Mouse (Mus musculus) lung, embryonic 16.5 days (tissue): ENCODE results near the gene Rce1. TPM values are rescaled to one million over a fixed set of nuclear protein-coding genes. Genes with fewer than 3 reads are reported as not detected.

ENCODE experiments used
- ATAC-seq: fragments of 200-750 bp; cut with Nextera tagmentation; 2 replicates; pipeline ENCODE4 v1.8.0; 2017; ENCODE audit warnings: low read depth, mild to moderate bottlenecking, moderate library complexity
- H3K27ac ChIP-seq: fragments of 300-500 bp; sonication (generic); 2 replicates; pipeline ENCODE4 v1.5.1; 2014; ENCODE audit warnings: mild to moderate bottlenecking, control low read depth, low read length
- H3K27me3 ChIP-seq: fragments of 300-500 bp; sonication (generic); 2 replicates; pipeline ENCODE4 v1.6.1; 2014; ENCODE audit warnings: low read depth, low read length, mixed read lengths; ENCODE audit not compliant: control insufficient read depth, insufficient read depth
- H3K36me3 ChIP-seq: fragments of 300-500 bp; sonication (generic); 2 replicates; pipeline ENCODE4 v1.6.1; 2014; ENCODE audit warnings: low read length; ENCODE audit not compliant: control insufficient read depth, insufficient read depth
- H3K4me1 ChIP-seq: fragments of 300-500 bp; sonication (generic); replicated peaks from 2 replicates; pipeline ENCODE4 v1.6.1; 2014; ENCODE audit warnings: low read length, mixed read lengths; ENCODE audit not compliant: control insufficient read depth, insufficient read depth
- H3K4me2 ChIP-seq: fragments of 300-500 bp; sonication (generic); 2 replicates; pipeline ENCODE4 v1.6.1; 2014; ENCODE audit warnings: low read depth, low read length, control low read depth
- H3K4me3 ChIP-seq: fragments of 300-500 bp; sonication (generic); 2 replicates; pipeline ENCODE4 v1.5.1; 2014; ENCODE audit warnings: mild to moderate bottlenecking, low read length, control low read depth
- H3K9ac ChIP-seq: fragments of 300-500 bp; sonication (generic); 2 replicates; pipeline ENCODE4 v1.6.1; 2014; ENCODE audit warnings: low read length, control low read depth
- H3K9me3 ChIP-seq: fragments of 300-500 bp; sonication (generic); 2 replicates; pipeline ENCODE4 v1.6.1; 2016; ENCODE audit warnings: low read length; ENCODE audit not compliant: control insufficient read depth
- whole genome bisulfite sequencing: fragments of 180-500 bp; shearing (Covaris S2); extraction: QIAGEN DNeasy Blood & Tissue Kit; methylation state at CpG from one replicate; pipeline ENCODE4 v1.1.7; 2014; 5-methylcytosine and 5-hydroxymethylcytosine counted together
- microRNA-seq: library from miRNA; unstranded; fragments of <30 nt; microRNA quantifications from one replicate; pipeline ENCODE4, GENCODE M21; 2016
- polyA plus RNA-seq: library from polyadenylated mRNA; unstranded; fragments of >200 nt; fragmentation: Nextera tagmentation; extraction: Ambion mirVana; gene quantifications from 2 replicates; pipeline ENCODE4 v1.2.1, GENCODE M21; 2015

The Rce1 gene
- polyA plus RNA-seq, 1 experiment from 2014 or later, result 68.3 TPM

- 51% methylated on average over 2 of the region's 2 CpGs for WGBS
- Histone ChIP-seq H3K27ac (no peak overlapping the region), H3K4me3 (no peak overlapping the region), H3K9ac (no peak overlapping the region), H3K9me3 (no peaks in the 10 kb centered on the region), H3K4me1 (no peaks in the 10 kb centered on the region), H3K4me2 (no peak overlapping the region), H3K27me3 (no peaks in the 10 kb centered on the region), H3K36me3 (no peaks in the 10 kb centered on the region)
- no peak for ATAC-seq
Observed at GRCm38 (mm10) chr19:4583856-4584255, 41.6 kb downstream of the Rce1 start.

GRCm38 (mm10) chr19:4579296-4579695 is 46.1 kb downstream of the Rce1 start:
- no peak for ATAC-seq
- WGBS, result 41% methylated on average over 5 of the region's 5 CpGs
- no peak overlapping the region for H3K4me3 ChIP-seq

GRCm38 (mm10) chr19:4578799-4579198 is 46.6 kb downstream of the Rce1 start:
- 43% methylated on average over 2 of the region's 2 CpGs for WGBS
- H3K9me3 ChIP-seq, result no peaks in the 10 kb centered on the region
- H3K27ac ChIP-seq, result no peak overlapping the region
- no peaks in the 10 kb centered on the region for H3K36me3 ChIP-seq
- no peak overlapping the region for H3K4me2 ChIP-seq
- H3K4me3 ChIP-seq, result no peak overlapping the region
- H3K9ac ChIP-seq, result no peak overlapping the region
- H3K27me3 ChIP-seq, result no peaks in the 10 kb centered on the region
- no peaks in the 10 kb centered on the region for H3K4me1 ChIP-seq
- ATAC-seq, result 0 out of 2 replicates have a peak, but pooled peaks have one; percentile 36

More at GRCm38 (mm10) chr19:4579296-4579695, 46.1 kb downstream of the Rce1 start:
- no peak overlapping the region for H3K4me2 ChIP-seq
- H3K27ac ChIP-seq, result no peak overlapping the region
- no peak overlapping the region for H3K9ac ChIP-seq
- H3K36me3 ChIP-seq, result no peaks in the 10 kb centered on the region
- no peaks in the 10 kb centered on the region for H3K27me3 ChIP-seq
- H3K4me1 ChIP-seq, result no peaks in the 10 kb centered on the region
- no peaks in the 10 kb centered on the region for H3K9me3 ChIP-seq

- H3K27me3 ChIP-seq, result no peaks in the 10 kb centered on the region
- H3K4me3 ChIP-seq, result no peak overlapping the region
- H3K9me3 ChIP-seq, result no peaks in the 10 kb centered on the region
- no peak overlapping the region for H3K27ac ChIP-seq
- no peak for ATAC-seq
- H3K4me2 ChIP-seq, result no peak overlapping the region
- peaks cover 9% of the 10 kb centered on the region for H3K4me1 ChIP-seq
- H3K9ac ChIP-seq, result no peak overlapping the region
- 84% methylated on average over 1 of the region's 1 CpGs for WGBS
- H3K36me3 ChIP-seq, result no peaks in the 10 kb centered on the region
Observed at GRCm38 (mm10) chr19:4573241-4573640, 52.2 kb downstream of the Rce1 start.

Small RNA genes lying within 50 kb of the gene (microRNA-seq; reads per million reads assigned to microRNA genes)
- gene Mir6986, result 0.99 reads per million

Other genes starting within 250 kb of the Rce1 start
- gene Kdm2a, start 227.4 kb downstream of the Rce1 start, polyA plus RNA-seq, result 35.1 and 42.9 TPM in 2 replicates
- gene Rhod, start 186.2 kb downstream of the Rce1 start, polyA plus RNA-seq, result 32.5 and 34.9 TPM in 2 replicates
- 1.2 and 1.6 TPM in 2 replicates for gene Syt12, start 148.2 kb downstream of the Rce1 start, polyA plus RNA-seq
- gene 2010003K11Rik, start 127.1 kb downstream of the Rce1 start, polyA plus RNA-seq, result not detected in 2 replicates
- 21.3 and 24.7 TPM in 2 replicates for gene Pcx, start 115.2 kb downstream of the Rce1 start, polyA plus RNA-seq
- 3.4 and 4.1 TPM in 2 replicates for gene Lrfn4, start 10.0 kb downstream of the Rce1 start, polyA plus RNA-seq
- gene Gm960, start 73.0 kb upstream of the Rce1 start, polyA plus RNA-seq, result 2.5 and 3.3 TPM in 2 replicates
- gene Sptbn2, start 85.5 kb upstream of the Rce1 start, polyA plus RNA-seq, result 1.0 and 1.4 TPM in 2 replicates
- gene Rbm4b, start 130.9 kb upstream of the Rce1 start, polyA plus RNA-seq, result 57.6 and 58.7 TPM in 2 replicates
- gene Rbm4, start 168.3 kb upstream of the Rce1 start, polyA plus RNA-seq, result 52.2 and 55.1 TPM in 2 replicates
- 25.7 and 30.9 TPM in 2 replicates for gene Gm21992, start 186.0 kb upstream of the Rce1 start, polyA plus RNA-seq
- gene Rbm14, start 186.0 kb upstream of the Rce1 start, polyA plus RNA-seq, result 82.4 and 88.6 TPM in 2 replicates
- 53.7 and 60.1 TPM in 2 replicates for gene Ccs, start 213.7 kb upstream of the Rce1 start, polyA plus RNA-seq
- 0.65 and 0.72 TPM in 2 replicates for gene Ccdc87, start 213.7 kb upstream of the Rce1 start, polyA plus RNA-seq
- 23.5 and 26.6 TPM in 2 replicates for gene Ctsf, start 229.5 kb upstream of the Rce1 start, polyA plus RNA-seq